ENCODE assay signal across 8 mouse cellular contexts in the genomic region with DNA sequence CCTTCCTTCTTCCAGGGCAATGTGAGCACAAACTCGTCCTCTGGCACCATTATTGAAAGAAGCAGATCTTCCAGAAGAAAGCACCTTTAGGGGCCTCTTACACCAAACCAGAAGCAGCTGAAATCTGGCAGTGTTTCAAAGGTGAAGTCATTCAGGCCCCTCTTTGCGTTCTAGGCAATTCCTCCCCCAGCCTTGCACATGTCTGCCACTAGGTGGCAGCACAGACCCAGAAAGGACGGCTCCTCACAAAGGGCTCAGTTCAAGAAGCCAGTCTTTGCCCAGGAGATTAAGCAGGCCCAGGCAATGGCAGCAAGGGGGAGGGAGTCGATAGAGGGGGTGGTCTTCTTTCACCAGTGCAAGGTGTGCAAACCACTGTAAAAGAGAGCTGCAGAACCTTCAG. TPM values are rescaled to one million over a fixed set of nuclear protein-coding genes. Genes with fewer than 3 reads are reported as not detected.
DNase-seq lines count a peak whose midpoint lies in the region; ATAC-seq and TF ChIP-seq lines count a peak whose summit lies in the region.

No protein-coding gene starts in this region.

- no peak overlapping the region for H3K9ac ChIP-seq in kidney, embryonic 14.5 days (ENCODE audit: low read depth, low read length)
- no peak overlapping the region for H3K9ac ChIP-seq in hindbrain, postnatal 0 days (replicated peaks; ENCODE audit: low read length)

- H3K4me3 ChIP-seq in kidney, embryonic 14.5 days (ENCODE audit: low read length) = no peak overlapping the region
- H3K4me3 ChIP-seq in hindbrain, postnatal 0 days (ENCODE audit: low read length) = no peak overlapping the region
- peak overlapping the region; percentile 95 for H3K4me3 ChIP-seq in midbrain, embryonic 10.5 days

- H3K4me2 ChIP-seq in kidney, embryonic 14.5 days (replicated peaks; ENCODE audit: low read depth, low read length) = no peak overlapping the region
- H3K4me2 ChIP-seq in hindbrain, postnatal 0 days (ENCODE audit: low read depth, low read length) = peak overlapping the region; percentile 88; the same call in 1 of the 2 replicates

- H3K27me3 ChIP-seq in kidney, embryonic 14.5 days (ENCODE audit: control insufficient read depth, insufficient read depth, low read length) = no peaks in the 10 kb centered on the region
- no peaks in the 10 kb centered on the region for H3K27me3 ChIP-seq in hindbrain, postnatal 0 days (ENCODE audit: insufficient read depth, low read length)
- peaks cover 4% of the 10 kb centered on the region; the same call in 1 of the 2 replicates for H3K27me3 ChIP-seq in midbrain, embryonic 10.5 days (ENCODE audit: low read depth, poor library complexity, severe bottlenecking)

- 0% methylated on average over 4 of the region's 4 CpGs for WGBS in kidney, embryonic 14.5 days
- WGBS in hindbrain, postnatal 0 days = 1% methylated on average over 4 of the region's 4 CpGs
- 1% methylated on average over 4 of the region's 4 CpGs for WGBS in midbrain, embryonic 10.5 days

- ATAC-seq in kidney, embryonic 14.5 days (ENCODE audit: low FRiP score, low TSS enrichment) = no peak
- ATAC-seq in common myeloid progenitor, adult 5-6 weeks (replicated peaks; ENCODE audit: low read depth, poor library complexity, severe bottlenecking) = peak; percentile 24
- peak; percentile 38; the same call in 1 of the 2 replicates for ATAC-seq in hindbrain, postnatal 0 days

- H3K9me3 ChIP-seq in kidney, embryonic 14.5 days (ENCODE audit: control insufficient read depth, low read length) = no peaks in the 10 kb centered on the region
- no peaks in the 10 kb centered on the region for H3K9me3 ChIP-seq in hindbrain, postnatal 0 days (ENCODE audit: low read length)
- no peaks in the 10 kb centered on the region for H3K9me3 ChIP-seq in midbrain, embryonic 10.5 days (replicated peaks)

- TF ChIP-seq CTCF in hindbrain, postnatal 0 days (IDR thresholded peaks at IDR 0.05; ENCODE audit: low read depth) = peak; percentile 99

- H3K27ac ChIP-seq in kidney, embryonic 14.5 days (ENCODE audit: low read depth, low read length) = no peak overlapping the region
- no peak overlapping the region for H3K27ac ChIP-seq in hindbrain, postnatal 0 days
- H3K27ac ChIP-seq in midbrain, embryonic 10.5 days (replicated peaks) = peak overlapping the region; percentile 98

- H3K36me3 ChIP-seq in kidney, embryonic 14.5 days (ENCODE audit: control insufficient read depth, insufficient read depth, low read length) = peaks cover 33% of the 10 kb centered on the region
- H3K36me3 ChIP-seq in hindbrain, postnatal 0 days (ENCODE audit: insufficient read depth, low read length) = no peaks in the 10 kb centered on the region
- H3K36me3 ChIP-seq in midbrain, embryonic 10.5 days = peaks cover 62% of the 10 kb centered on the region

- H3K4me1 ChIP-seq in kidney, embryonic 14.5 days (ENCODE audit: control insufficient read depth, insufficient read depth, low read length) = peaks cover 18% of the 10 kb centered on the region
- peaks cover 14% of the 10 kb centered on the region for H3K4me1 ChIP-seq in hindbrain, postnatal 0 days (ENCODE audit: insufficient read depth, low read length)
- H3K4me1 ChIP-seq in midbrain, embryonic 10.5 days = peaks cover 86% of the 10 kb centered on the region

- DNase-seq in kidney, adult 11 months = peak; percentile 72
- DNase-seq in gastrocnemius, adult 8-10 months (ENCODE audit: low spot score in 2 of 2) = peak; percentile 68 to 69
- peak; percentile 96 for DNase-seq in hindbrain, postnatal 0 days (ENCODE audit: low spot score)
- peak; percentile 53 to 84 for DNase-seq in left cerebral cortex, adult 9 months (ENCODE audit: low spot score in 2 of 2)
- DNase-seq in midbrain, embryonic 10.5 days (ENCODE audit: low spot score) = peak; percentile 90
- peak; percentile 83 for DNase-seq in skeletal muscle tissue, adult 2 months (ENCODE audit: low read depth, low spot score)

RNA-seq across cellular contexts. Expression of a gene that starts 4.3 kb away (rescaled TPM):
- polyA plus RNA-seq in kidney, embryonic 14.5 days (2014; fragmentation: Nextera tagmentation; extraction: Ambion mirVana) = 793 and 904 TPM in 2 replicates
- 60.9 and 79.1 TPM in 2 replicates for total RNA-seq in common myeloid progenitor, adult 5-6 weeks (2017)
- total RNA-seq in gastrocnemius, adult 8-10 months (2022) = 10 to 100 TPM in 2 of 4 experiments, 1 to 10 TPM in 2; 5.0 to 16.2 (median 9.6) TPM
- total RNA-seq in hindbrain, postnatal 0 days (2014; rRNA removed) = 22.3 and 27.1 TPM in 2 replicates
- polyA plus RNA-seq in hindbrain, postnatal 0 days (2015; fragmentation: Nextera tagmentation; extraction: Ambion mirVana) = 229 and 263 TPM in 2 replicates
- polyA plus RNA-seq in midbrain, embryonic 10.5 days (2016; fragmentation: Nextera tagmentation; extraction: Ambion mirVana) = 1,714 and 1,799 TPM in 2 replicates

RNA-seq across cellular contexts. Expression of a gene that starts 38.3 kb away (rescaled TPM):
- 1.2 and 2.6 TPM in 2 replicates for polyA plus RNA-seq in kidney, embryonic 14.5 days (2014; fragmentation: Nextera tagmentation; extraction: Ambion mirVana)
- 4.1 and 4.8 TPM in 2 replicates for total RNA-seq in common myeloid progenitor, adult 5-6 weeks (2017)
- total RNA-seq in gastrocnemius, adult 8-10 months (2022) = 100 to 1,000 TPM; 119 to 144 (median 138) TPM
- total RNA-seq in hindbrain, postnatal 0 days (2014; rRNA removed) = 6.6 and 7.7 TPM in 2 replicates
- 4.9 and 5.2 TPM in 2 replicates for polyA plus RNA-seq in hindbrain, postnatal 0 days (2015; fragmentation: Nextera tagmentation; extraction: Ambion mirVana)
- 6.8 and 8.7 TPM in 2 replicates for polyA plus RNA-seq in midbrain, embryonic 10.5 days (2016; fragmentation: Nextera tagmentation; extraction: Ambion mirVana)

Comparison
In these comparisons a context has a peak if more than half of its experiments do, and no peak if none do; other contexts are left out.
1. RNA of a gene that starts 38.3 kb away (total RNA-seq): 119 to 144 TPM in gastrocnemius, adult 8-10 months; 6.6 to 7.7 TPM in hindbrain, postnatal 0 days and 4.1 to 4.8 TPM in common myeloid progenitor, adult 5-6 weeks; every median in the first group is over 10 times any median in the second.
2. Peak in every context shown above with its lines, with median percentiles within 50 percentile points of each other: DNase-seq.